ENCODE assay signal across 9 mouse cellular contexts in the genomic region with DNA sequence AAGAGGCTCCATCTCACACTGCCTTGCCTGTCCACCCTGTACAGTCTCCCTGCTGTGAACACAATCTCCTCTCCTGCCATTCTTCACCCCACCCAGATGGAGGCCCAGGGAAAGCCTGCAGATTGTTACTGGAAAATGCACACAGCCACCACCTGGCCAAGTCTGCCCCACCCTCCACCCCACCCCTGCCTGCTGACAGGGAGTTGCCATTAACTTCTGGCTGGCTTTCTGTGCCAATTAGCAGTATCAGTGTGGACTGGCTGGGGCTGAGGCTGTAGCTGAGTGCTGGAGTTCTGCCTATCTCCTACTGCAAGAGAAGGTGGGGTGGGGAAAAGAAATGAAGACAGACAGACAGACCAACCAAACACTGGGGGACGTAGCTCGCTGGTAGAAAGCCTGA. TPM values are rescaled to one million over a fixed set of nuclear protein-coding genes. Genes with fewer than 3 reads are reported as not detected.
DNase-seq lines count a peak whose midpoint lies in the region; ATAC-seq and TF ChIP-seq lines count a peak whose summit lies in the region.
"Had no signal": no experiment of that assay in that cellular context is flagged by ENCODE, and none has a peak within 500 bp of the region (broad histone marks: within the 10 kb centered on the region; RNA-seq: fewer than 3 reads in every experiment).

No protein-coding gene starts in this region.

- TF ChIP-seq CTCF in brain, embryonic 14.5 days (IDR thresholded peaks at IDR 0.05; ENCODE audit: borderline replicate concordance, extremely low read depth, insufficient read depth, insufficient read length): no peak

- peak overlapping the region; percentile 90 for H3K27ac ChIP-seq in liver, embryonic 15.5 days (replicated peaks)

- H3K27me3 ChIP-seq in liver, embryonic 15.5 days: no peaks in the 10 kb centered on the region

- H3K4me3 ChIP-seq in liver, embryonic 15.5 days (replicated peaks): 0 out of 2 replicates have a peak overlapping the region, but pooled peaks have one; percentile 6

- H3K36me3 ChIP-seq in liver, embryonic 15.5 days (replicated peaks): no peaks in the 10 kb centered on the region

- no peak for TF ChIP-seq POLR2A in brain, embryonic 14.5 days (IDR thresholded peaks at IDR 0.05; ENCODE audit: borderline replicate concordance, extremely low read depth, insufficient read depth, insufficient read length, poor library complexity, severe bottlenecking)

- H3K4me2 ChIP-seq in liver, embryonic 15.5 days: peak overlapping the region; percentile 57

- WGBS in liver, embryonic 15.5 days (ENCODE audit: insufficient replicate concordance): 15% methylated on average over 2 of the region's 2 CpGs

- peak; percentile 40 to 46; a peak in 2 of 4 replicates for ATAC-seq in hematopoietic stem cell, adult 5-6 weeks (replicated peaks in 1 of 2; ENCODE audit: insufficient read depth in 1 of 2, low FRiP score in 2 of 2, low TSS enrichment in 1 of 2, low read depth in 1 of 2, poor library complexity in 2 of 2, severe bottlenecking in 2 of 2)
- peak; percentile 96 for ATAC-seq in liver, embryonic 15.5 days (ENCODE audit: insufficient read depth)
- ATAC-seq in monocyte, adult 5-6 weeks (replicated peaks; ENCODE audit: insufficient number of reproducible peaks, low FRiP score, low TSS enrichment, poor library complexity, severe bottlenecking): no peak

- H3K9ac ChIP-seq in liver, embryonic 15.5 days: peak overlapping the region; percentile 38; the same call in 1 of the 2 replicates

- peak; percentile 58 for DNase-seq in ES-CJ7 (ENCODE audit: low read depth, low spot score)
- peak; percentile 56 for DNase-seq in brain, embryonic 14.5 days (ENCODE audit: low read depth)
- no peak for DNase-seq in retina, postnatal 1 day
- DNase-seq in lung, postnatal 4 days: no peak
- no peak for DNase-seq in cerebellum, adult 8-10 months
- DNase-seq: gastrocnemius, postnatal 25 days had no signal

- H3K4me1 ChIP-seq in liver, embryonic 15.5 days (replicated peaks): peaks cover 87% of the 10 kb centered on the region

- no peaks in the 10 kb centered on the region for H3K9me3 ChIP-seq in liver, embryonic 15.5 days (replicated peaks)

RNA-seq across cellular contexts. Expression of a gene that starts 10.5 kb away (rescaled TPM):
- 31.8 and 61.9 TPM in 2 replicates for polyA plus RNA-seq in brain, embryonic 14.5 days (2012; rRNA removed)
- total RNA-seq in hematopoietic stem cell, adult 5-6 weeks (2017): 114 and 124 TPM in 2 replicates
- 306 and 347 TPM in 2 replicates for polyA plus RNA-seq in liver, embryonic 15.5 days (2015; fragmentation: Nextera tagmentation; extraction: Ambion mirVana)
- total RNA-seq in monocyte, adult 5-6 weeks (2017): 2.5 to 3.4 TPM (median 2.7 TPM) in 3 replicates

RNA-seq across cellular contexts. Expression of a gene that starts 12.7 kb away (rescaled TPM):
- polyA plus RNA-seq in brain, embryonic 14.5 days (2012; rRNA removed): 31.1 and 76.6 TPM in 2 replicates
- 40.1 and 49.0 TPM in 2 replicates for total RNA-seq in hematopoietic stem cell, adult 5-6 weeks (2017)
- polyA plus RNA-seq in liver, embryonic 15.5 days (2015; fragmentation: Nextera tagmentation; extraction: Ambion mirVana): 136 and 138 TPM in 2 replicates
- 2.4 to 5.5 TPM (median 3.0 TPM) in 3 replicates for total RNA-seq in monocyte, adult 5-6 weeks (2017)

RNA-seq across cellular contexts. Expression of a gene that starts 12.8 kb away (rescaled TPM):
- 4.5 and 6.7 TPM in 2 replicates for polyA plus RNA-seq in brain, embryonic 14.5 days (2012; rRNA removed)
- total RNA-seq in hematopoietic stem cell, adult 5-6 weeks (2017): 3.9 and 4.5 TPM in 2 replicates
- polyA plus RNA-seq in liver, embryonic 15.5 days (2015; fragmentation: Nextera tagmentation; extraction: Ambion mirVana): 11.8 and 12.0 TPM in 2 replicates
- 6.3 to 21.1 TPM (median 12.4 TPM) in 3 replicates for total RNA-seq in monocyte, adult 5-6 weeks (2017)

RNA-seq across cellular contexts. Expression of a gene that starts 22.0 kb away (rescaled TPM):
- 0.10 TPM in 1 of 2 replicates, not detected in the other for polyA plus RNA-seq in brain, embryonic 14.5 days (2012; rRNA removed)
- not detected in 2 replicates for total RNA-seq in hematopoietic stem cell, adult 5-6 weeks (2017)
- polyA plus RNA-seq in liver, embryonic 15.5 days (2015; fragmentation: Nextera tagmentation; extraction: Ambion mirVana): not detected in 2 replicates
- not detected in 3 replicates for total RNA-seq in monocyte, adult 5-6 weeks (2017)
- total RNA-seq: gastrocnemius, postnatal 25 days had no signal

RNA-seq across cellular contexts. Expression of a gene that starts 29.1 kb away (rescaled TPM):
- 0.11 and 1.2 TPM in 2 replicates for polyA plus RNA-seq in brain, embryonic 14.5 days (2012; rRNA removed)
- total RNA-seq in hematopoietic stem cell, adult 5-6 weeks (2017): 1.9 TPM in 1 of 2 replicates, not detected in the other
- 0.28 and 0.45 TPM in 2 replicates for polyA plus RNA-seq in liver, embryonic 15.5 days (2015; fragmentation: Nextera tagmentation; extraction: Ambion mirVana)
- 3.7 to 10.5 TPM (median 5.6 TPM) in 3 replicates for total RNA-seq in monocyte, adult 5-6 weeks (2017)

Comparison
In these comparisons a context has a peak if more than half of its experiments do, and no peak if none do; other contexts are left out.
1. DNase-seq: peak in ES-CJ7 (single experiment) and brain, embryonic 14.5 days (single experiment); none in retina, postnatal 1 day (single experiment), lung, postnatal 4 days (0 of 2) and cerebellum, adult 8-10 months (single experiment).
2. RNA of a gene that starts 10.5 kb away (total RNA-seq): 114 to 124 TPM in hematopoietic stem cell, adult 5-6 weeks; 2.5 to 3.4 TPM in monocyte, adult 5-6 weeks; every median in the first group is over 10 times any median in the second.